Comparison of ENCODE assay signal across 17 mouse cellular contexts in the genomic region with DNA sequence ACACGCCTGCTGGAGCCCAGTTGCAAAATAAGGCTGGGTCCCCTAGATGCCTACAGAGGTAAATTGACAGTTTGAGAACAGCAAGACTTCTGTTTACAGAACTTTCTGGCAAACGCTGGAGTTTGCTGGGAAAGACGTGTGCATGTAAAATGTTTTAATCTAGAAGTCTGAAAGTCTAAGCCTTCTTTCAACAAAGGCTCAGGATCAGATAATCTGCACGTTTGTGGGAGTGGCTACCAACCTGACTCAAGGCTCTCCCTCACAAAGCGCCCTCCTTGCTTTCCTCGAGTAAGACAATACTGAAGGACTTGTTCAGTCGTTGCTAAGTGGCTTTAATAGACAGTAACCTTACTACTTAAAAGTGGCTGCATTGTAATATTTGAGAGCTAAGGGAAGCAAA.
DNase-seq lines count a peak whose midpoint lies in the region; ATAC-seq and TF ChIP-seq lines count a peak whose summit lies in the region.
"Had no signal": no experiment of that assay in that cellular context is flagged by ENCODE, and none has a peak within 500 bp of the region (broad histone marks: within the 10 kb centered on the region; RNA-seq: fewer than 3 reads in every experiment).

No protein-coding gene starts in this region.

- peaks cover 6% of the 10 kb centered on the region; the same call in 1 of the 2 replicates for H3K4me1 ChIP-seq in lung, embryonic 14.5 days (ENCODE audit: insufficient read depth)
- peaks cover 7% of the 10 kb centered on the region for H3K4me1 ChIP-seq in embryonic facial prominence, embryonic 14.5 days (ENCODE audit: control insufficient read depth, insufficient read depth, low read length)
- H3K4me1 ChIP-seq in intestine, embryonic 15.5 days (replicated peaks) = 0 out of 2 replicates have a peak, but pooled peaks cover 6% of the 10 kb centered on the region
- H3K4me1 ChIP-seq in stomach, embryonic 16.5 days (ENCODE audit: control insufficient read depth, insufficient read depth, low read length) = peaks cover 19% of the 10 kb centered on the region

- peak; percentile 45; the same call in 1 of the 2 replicates for ATAC-seq in lung, embryonic 14.5 days (ENCODE audit: insufficient read depth)
- ATAC-seq in embryonic facial prominence, embryonic 14.5 days (ENCODE audit: low read depth) = no peak
- no peak for ATAC-seq in intestine, embryonic 15.5 days
- peak; percentile 78; the same call in 1 of the 2 replicates for ATAC-seq in stomach, embryonic 16.5 days (ENCODE audit: insufficient read depth, low FRiP score)
- ATAC-seq: forebrain, embryonic 16.5 days had no signal

- peak overlapping the region; percentile 81 for H3K27ac ChIP-seq in lung, embryonic 14.5 days (ENCODE audit: low read depth)
- H3K27ac ChIP-seq in embryonic facial prominence, embryonic 14.5 days (replicated peaks; ENCODE audit: low read depth, low read length) = no peak overlapping the region
- peak overlapping the region; percentile 29 for H3K27ac ChIP-seq in intestine, embryonic 15.5 days
- H3K27ac ChIP-seq in stomach, embryonic 16.5 days (ENCODE audit: low read length) = peak overlapping the region; percentile 93
- H3K27ac ChIP-seq: hindbrain, embryonic 10.5 days; hindbrain, embryonic 14.5 days had no signal

- H3K9me3 ChIP-seq in lung, embryonic 14.5 days (ENCODE audit: low read depth, low read length) = no peaks in the 10 kb centered on the region
- H3K9me3 ChIP-seq in embryonic facial prominence, embryonic 14.5 days (ENCODE audit: control insufficient read depth, low read length) = no peaks in the 10 kb centered on the region
- no peaks in the 10 kb centered on the region for H3K9me3 ChIP-seq in intestine, embryonic 15.5 days
- H3K9me3 ChIP-seq in stomach, embryonic 16.5 days (replicated peaks; ENCODE audit: control insufficient read depth, low read length) = no peaks in the 10 kb centered on the region
- H3K9me3 ChIP-seq: heart, embryonic 12.5 days; hindbrain, embryonic 10.5 days had no signal

- H3K4me3 ChIP-seq in lung, embryonic 14.5 days (ENCODE audit: low read depth, low read length) = no peak overlapping the region
- H3K4me3 ChIP-seq in embryonic facial prominence, embryonic 14.5 days (ENCODE audit: low read depth, low read length) = no peak overlapping the region
- no peak overlapping the region for H3K4me3 ChIP-seq in intestine, embryonic 15.5 days (replicated peaks)
- H3K4me3 ChIP-seq in stomach, embryonic 16.5 days (replicated peaks; ENCODE audit: low read length) = no peak overlapping the region
- H3K4me3 ChIP-seq: heart, embryonic 12.5 days; hindbrain, embryonic 10.5 days had no signal

- WGBS in lung, embryonic 14.5 days = 29% methylated on average over 7 of the region's 7 CpGs
- 53% methylated on average over 7 of the region's 7 CpGs for WGBS in embryonic facial prominence, embryonic 14.5 days
- WGBS in intestine, embryonic 15.5 days = 31% methylated on average over 7 of the region's 7 CpGs
- 21% methylated on average over 7 of the region's 7 CpGs for WGBS in stomach, embryonic 16.5 days

- no peak overlapping the region for H3K9ac ChIP-seq in lung, embryonic 14.5 days
- H3K9ac ChIP-seq in embryonic facial prominence, embryonic 14.5 days (ENCODE audit: low read depth, low read length) = no peak overlapping the region
- H3K9ac ChIP-seq in intestine, embryonic 15.5 days = no peak overlapping the region
- peak overlapping the region; percentile 19; the same call in 1 of the 2 replicates for H3K9ac ChIP-seq in stomach, embryonic 16.5 days (ENCODE audit: low read length)
- H3K9ac ChIP-seq: heart, embryonic 12.5 days; hindbrain, embryonic 14.5 days had no signal

- no peaks in the 10 kb centered on the region for H3K27me3 ChIP-seq in lung, embryonic 14.5 days (ENCODE audit: insufficient read depth, low read length)
- no peaks in the 10 kb centered on the region for H3K27me3 ChIP-seq in embryonic facial prominence, embryonic 14.5 days (replicated peaks; ENCODE audit: control insufficient read depth, insufficient read depth, low read length)
- H3K27me3 ChIP-seq in intestine, embryonic 15.5 days (replicated peaks) = no peaks in the 10 kb centered on the region
- no peaks in the 10 kb centered on the region for H3K27me3 ChIP-seq in stomach, embryonic 16.5 days (ENCODE audit: control insufficient read depth, insufficient read depth, low read length)
- H3K27me3 ChIP-seq: heart, embryonic 12.5 days had no signal

- H3K36me3 ChIP-seq in lung, embryonic 14.5 days (ENCODE audit: insufficient read depth) = peaks cover 24% of the 10 kb centered on the region
- H3K36me3 ChIP-seq in embryonic facial prominence, embryonic 14.5 days (ENCODE audit: control insufficient read depth, insufficient read depth, low read length) = peaks cover 67% of the 10 kb centered on the region
- H3K36me3 ChIP-seq in intestine, embryonic 15.5 days = no peaks in the 10 kb centered on the region
- peaks cover 9% of the 10 kb centered on the region; the same call in 1 of the 2 replicates for H3K36me3 ChIP-seq in stomach, embryonic 16.5 days (ENCODE audit: control insufficient read depth, insufficient read depth, low read length)
- H3K36me3 ChIP-seq: hindbrain, embryonic 10.5 days had no signal

- intact Hi-C loops in left cerebral cortex, postnatal 36 days (cut with DNase I) = no loop called here

- H3K4me2 ChIP-seq in lung, embryonic 14.5 days = no peak overlapping the region
- H3K4me2 ChIP-seq in embryonic facial prominence, embryonic 14.5 days (ENCODE audit: low read depth, low read length) = no peak overlapping the region
- no peak overlapping the region for H3K4me2 ChIP-seq in intestine, embryonic 15.5 days (replicated peaks)
- no peak overlapping the region for H3K4me2 ChIP-seq in stomach, embryonic 16.5 days (ENCODE audit: low read depth, low read length)
- H3K4me2 ChIP-seq: heart, embryonic 12.5 days; hindbrain, embryonic 14.5 days had no signal

- peak; percentile 53 for DNase-seq in lung, embryonic 14.5 days
- DNase-seq in lung, postnatal 25 days (ENCODE audit: low spot score) = no peak
- DNase-seq in embryonic facial prominence, embryonic 14.5 days (ENCODE audit: low spot score) = peak; percentile 62
- DNase-seq in left cerebral cortex, postnatal 36 days (ENCODE audit: low spot score in 2 of 2) = no peak
- DNase-seq in ovary, adult 18-20 months (ENCODE audit: low spot score) = no peak
- DNase-seq: adrenal gland, adult 2 months; adrenal gland, postnatal 25 days; cerebellum, adult 18-20 months; cerebellum, adult 9-11 months; cerebellum, postnatal 36 days; gastrocnemius, postnatal 10 days had no signal

- no peak for TF ChIP-seq CTCF in lung, embryonic 14.5 days (IDR thresholded peaks at IDR 0.05; ENCODE audit: low read depth)

Comparison
In these comparisons a context has a peak if more than half of its experiments do, and no peak if none do; other contexts are left out.
1. DNase-seq: peak in lung, embryonic 14.5 days (single experiment) and embryonic facial prominence, embryonic 14.5 days (single experiment); none in lung, postnatal 25 days (single experiment), left cerebral cortex, postnatal 36 days (0 of 2) and ovary, adult 18-20 months (single experiment).
2. ATAC-seq: peak in lung, embryonic 14.5 days (single experiment) and stomach, embryonic 16.5 days (single experiment); none in embryonic facial prominence, embryonic 14.5 days (single experiment) and intestine, embryonic 15.5 days (single experiment).